Mouse (Mus musculus): ENCODE measurements at regions not wholly inside any gene's neighbourhood (a gene's known extent, or its start where the extent isn't known, plus 50 kb on each side); places are given as distances from the start of the nearest gene placed in this dataset.

GRCm38 (mm10) chr10:126270376-126270775 is 304.4 kb downstream of the Lrig3 start:
- no peak for TF ChIP-seq TAL1 (IDR thresholded peaks at IDR 0.05; ENCODE audit: low read length)
- TF ChIP-seq GATA1 (IDR thresholded peaks at IDR 0.05; ENCODE audit: low read length) = no peak

Measured in erythroblast, embryonic 14.5 days (primary cell).